Mouse (Mus musculus) spleen, adult 2 months (tissue): ENCODE measurements at regions not wholly inside any gene's neighbourhood (a gene's known extent, or its start where the extent isn't known, plus 50 kb on each side); places are given as distances from the start of the nearest gene placed in this dataset.

ENCODE experiments used
- CTCF ChIP-seq: fragments of 200-500 bp; IDR thresholded peaks from 2 replicates; pipeline ENCODE4 v1.5.1; 2011; ENCODE audit warnings: mild to moderate bottlenecking, inconsistent platforms; ENCODE audit not compliant: insufficient read depth, insufficient read length, insufficient replicate concordance; ENCODE audit errors: extremely low read depth
- POLR2A ChIP-seq: fragments of 200-500 bp; IDR thresholded peaks from 2 replicates; pipeline ENCODE4 v1.6.1; 2011; ENCODE audit warnings: low read depth, low read length, inconsistent platforms

GRCm38 (mm10) chr12:113364023-113364422 lies 125.3 kb upstream of the Adam6b start:
- TF ChIP-seq CTCF (no peak), POLR2A (no peak)
